Mouse (Mus musculus) embryonic fibroblast, embryonic 13.5 days (primary cell): Measurements from ENCODE around the gene Ccdc36.

Source experiments
- CTCF ChIP-seq: IDR thresholded peaks from 2 replicates; pipeline ENCODE4 v1.5.1; 2011; ENCODE audit warnings: mild to moderate bottlenecking, control low read depth, low read length, moderate library complexity, borderline replicate concordance; ENCODE audit not compliant: insufficient read depth
- POLR2A ChIP-seq: IDR thresholded peaks from 2 replicates; pipeline ENCODE4 v1.6.1; 2011; ENCODE audit warnings: low read depth, mild to moderate bottlenecking, control low read depth, low read length, moderate library complexity

DNA sequence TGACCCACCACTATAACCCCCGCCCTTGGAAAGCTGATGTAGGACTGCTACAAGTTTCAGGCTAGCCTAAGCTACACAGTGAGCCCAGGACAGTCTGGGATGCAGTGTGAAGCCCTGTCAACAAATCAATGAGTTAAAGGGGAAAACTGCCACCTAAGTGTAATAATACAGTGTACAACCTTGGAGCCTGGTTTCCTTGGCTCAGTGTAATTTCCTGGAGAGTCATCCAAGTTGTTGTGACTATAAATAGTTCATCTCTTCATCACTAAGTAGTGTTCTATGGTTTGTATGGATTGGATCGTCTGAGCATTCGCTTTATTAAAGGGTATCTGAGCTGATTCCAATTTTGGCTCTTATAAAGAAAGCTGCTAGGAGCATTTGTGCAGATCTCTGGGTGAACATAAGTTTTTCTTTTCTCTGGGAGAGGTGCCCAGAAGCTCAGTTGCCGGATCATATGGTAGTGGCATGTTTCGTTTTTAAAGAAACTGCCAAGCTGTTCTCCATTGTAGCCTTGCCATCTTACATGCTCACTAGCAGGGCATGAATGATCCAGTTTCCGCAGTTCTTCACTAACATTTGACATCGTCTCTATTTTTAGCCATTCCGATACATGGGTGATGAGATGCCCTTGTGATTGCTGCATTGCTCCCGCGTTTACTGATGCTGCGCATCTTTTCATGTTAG, 13.1 kb upstream of the Ccdc36 start:
- TF ChIP-seq CTCF = no peak
- TF ChIP-seq POLR2A = no peak
